9 mouse cellular contexts compared by ENCODE assay signal in the genomic region with DNA sequence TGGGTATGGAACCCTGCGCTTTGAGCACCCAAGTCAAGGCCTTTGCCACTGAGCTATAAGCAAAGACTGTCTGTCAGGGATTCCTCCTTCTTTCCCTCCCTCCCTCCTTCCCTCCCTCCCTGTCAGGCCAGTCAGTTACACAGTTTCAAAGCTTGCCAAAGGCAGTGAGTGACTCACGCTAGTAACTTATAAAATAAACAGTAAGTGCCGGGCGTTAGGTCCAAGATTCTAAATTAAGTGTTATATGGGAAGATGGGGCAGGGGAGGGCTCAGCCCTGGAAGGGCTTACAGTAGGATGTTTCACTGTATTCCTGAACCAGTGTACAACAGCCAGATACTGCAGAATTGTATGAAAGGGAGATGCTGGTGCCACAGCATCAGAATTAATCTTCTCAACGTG. TPM values are rescaled to one million over a fixed set of nuclear protein-coding genes. Genes with fewer than 3 reads are reported as not detected.
A peak's percentile ranks its signal among the peaks of the same experiment; 100 is the strongest.
DNase-seq lines count a peak whose midpoint lies in the region; ATAC-seq lines count a peak whose summit lies in the region.
"Had no signal": no experiment of that assay in that cellular context is flagged by ENCODE, and none has a peak within 500 bp of the region (broad histone marks: within the 10 kb centered on the region; RNA-seq: fewer than 3 reads in every experiment).

No protein-coding gene starts in this region.

- whole genome bisulfite sequencing in heart, embryonic 11.5 days (ENCODE audit: insufficient replicate concordance) = 55% methylated on average over 5 of the region's 5 CpGs
- 59% methylated on average over 5 of the region's 5 CpGs for WGBS in embryonic facial prominence, embryonic 10.5 days
- 61% methylated on average over 5 of the region's 5 CpGs for WGBS in hindbrain, embryonic 15.5 days
- 61% methylated on average over 5 of the region's 5 CpGs for WGBS in midbrain, embryonic 14.5 days

- ATAC-seq in heart, embryonic 11.5 days (replicated peaks; ENCODE audit: insufficient number of reproducible peaks, low FRiP score, low TSS enrichment) = no peak
- no peak for ATAC-seq in hindbrain, embryonic 15.5 days (ENCODE audit: low FRiP score, low read depth)
- no peak for ATAC-seq in midbrain, embryonic 14.5 days (ENCODE audit: low FRiP score, low TSS enrichment)

- no peak overlapping the region for H3K9ac ChIP-seq in heart, embryonic 11.5 days (ENCODE audit: low read depth, low read length)
- no peak overlapping the region for H3K9ac ChIP-seq in hindbrain, embryonic 15.5 days
- H3K9ac ChIP-seq in midbrain, embryonic 14.5 days (replicated peaks; ENCODE audit: low read length) = no peak overlapping the region

- H3K4me3 ChIP-seq in heart, embryonic 11.5 days (ENCODE audit: low read depth, low read length) = no peak overlapping the region
- peak overlapping the region; percentile 86; the same call in 1 of the 2 replicates for H3K4me3 ChIP-seq in embryonic facial prominence, embryonic 10.5 days
- peak overlapping the region; percentile 79 for H3K4me3 ChIP-seq in hindbrain, embryonic 15.5 days
- H3K4me3 ChIP-seq in midbrain, embryonic 14.5 days (replicated peaks; ENCODE audit: low read depth, low read length) = 0 out of 2 replicates have a peak overlapping the region, but pooled peaks have one; percentile 12

- 0 out of 2 replicates have a peak, but pooled peaks cover 2% of the 10 kb centered on the region for H3K4me1 ChIP-seq in heart, embryonic 11.5 days (ENCODE audit: control insufficient read depth, insufficient read depth, low read length)
- peaks cover 34% of the 10 kb centered on the region for H3K4me1 ChIP-seq in embryonic facial prominence, embryonic 10.5 days
- H3K4me1 ChIP-seq in hindbrain, embryonic 15.5 days (replicated peaks) = peaks cover 23% of the 10 kb centered on the region
- peaks cover 10% of the 10 kb centered on the region for H3K4me1 ChIP-seq in midbrain, embryonic 14.5 days (ENCODE audit: control insufficient read depth, insufficient read depth, low read length)

- DNase-seq in heart, postnatal 14 days = no peak
- no peak for DNase-seq in embryonic facial prominence, embryonic 10.5 days (ENCODE audit: low spot score)
- DNase-seq in midbrain, embryonic 14.5 days = no peak
- no peak for DNase-seq in frontal cortex, postnatal 14 days (ENCODE audit: low spot score in 2 of 2)
- no peak for DNase-seq in left cerebral cortex, postnatal 25 days (ENCODE audit: low spot score in 2 of 2)
- no peak for DNase-seq in spleen, postnatal 14 days (ENCODE audit: low spot score in 2 of 2)

- H3K36me3 ChIP-seq in heart, embryonic 11.5 days (ENCODE audit: control insufficient read depth, insufficient read depth, low read length) = no peaks in the 10 kb centered on the region
- no peaks in the 10 kb centered on the region for H3K36me3 ChIP-seq in embryonic facial prominence, embryonic 10.5 days (replicated peaks)
- H3K36me3 ChIP-seq in hindbrain, embryonic 15.5 days = no peaks in the 10 kb centered on the region
- no peaks in the 10 kb centered on the region for H3K36me3 ChIP-seq in midbrain, embryonic 14.5 days (ENCODE audit: control insufficient read depth, insufficient read depth, low read length)

- intact Hi-C loops in heart, postnatal 14 days (cut with DNase I) = loop anchor here (5.0 to 10.0 kb wide), 7 partner anchors 39 to 667 kb away; no protein-coding TSS in a partner anchor
- intact Hi-C loops in left cerebral cortex, postnatal 25 days (cut with DNase I) = loop anchor here (5.0 to 10.0 kb wide), 4 partner anchors 106 to 667 kb away; no protein-coding TSS in a partner anchor

- H3K27me3 ChIP-seq in heart, embryonic 11.5 days (ENCODE audit: control insufficient read depth, insufficient read depth, low read length) = 0 out of 2 replicates have a peak, but pooled peaks cover 3% of the 10 kb centered on the region
- H3K27me3 ChIP-seq in embryonic facial prominence, embryonic 10.5 days (replicated peaks; ENCODE audit: low read depth, poor library complexity, severe bottlenecking) = peaks cover 35% of the 10 kb centered on the region
- H3K27me3 ChIP-seq in hindbrain, embryonic 15.5 days = no peaks in the 10 kb centered on the region
- peaks cover 17% of the 10 kb centered on the region for H3K27me3 ChIP-seq in midbrain, embryonic 14.5 days (ENCODE audit: control insufficient read depth, insufficient read depth, low read length)

- peak overlapping the region; percentile 88; the same call in 1 of the 2 replicates for H3K4me2 ChIP-seq in heart, embryonic 11.5 days
- H3K4me2 ChIP-seq in hindbrain, embryonic 15.5 days = peak overlapping the region; percentile 95
- H3K4me2 ChIP-seq in midbrain, embryonic 14.5 days (ENCODE audit: low read length) = peak overlapping the region; percentile 95

- no peak overlapping the region for H3K27ac ChIP-seq in heart, embryonic 11.5 days (ENCODE audit: low read depth, low read length)
- no peak overlapping the region for H3K27ac ChIP-seq in embryonic facial prominence, embryonic 10.5 days (replicated peaks)
- no peak overlapping the region for H3K27ac ChIP-seq in hindbrain, embryonic 15.5 days (replicated peaks)
- H3K27ac ChIP-seq in midbrain, embryonic 14.5 days (replicated peaks; ENCODE audit: low read depth, low read length) = no peak overlapping the region

- H3K9me3 ChIP-seq in heart, embryonic 11.5 days (replicated peaks; ENCODE audit: control insufficient read depth, low read length) = no peaks in the 10 kb centered on the region
- H3K9me3 ChIP-seq in embryonic facial prominence, embryonic 10.5 days = no peaks in the 10 kb centered on the region
- no peaks in the 10 kb centered on the region for H3K9me3 ChIP-seq in hindbrain, embryonic 15.5 days
- no peaks in the 10 kb centered on the region for H3K9me3 ChIP-seq in midbrain, embryonic 14.5 days (ENCODE audit: control insufficient read depth, low read length)

RNA-seq across cellular contexts. Expression of a gene that starts 2.8 kb away (rescaled TPM):
- polyA plus RNA-seq in heart, embryonic 11.5 days (2014; fragmentation: Nextera tagmentation; extraction: Ambion mirVana) = 15.9 and 16.0 TPM in 2 replicates
- 100 to 1,000 TPM; 100 to 104 TPM for total RNA-seq in heart, postnatal 14 days (2021)
- 9.7 and 10.6 TPM in 2 replicates for polyA plus RNA-seq in embryonic facial prominence, embryonic 10.5 days (2016; fragmentation: Nextera tagmentation; extraction: Ambion mirVana)
- polyA plus RNA-seq in hindbrain, embryonic 15.5 days (2015; fragmentation: Nextera tagmentation; extraction: Ambion mirVana) = 22.5 and 24.7 TPM in 2 replicates
- 18.7 and 22.8 TPM in 2 replicates for polyA plus RNA-seq in midbrain, embryonic 14.5 days (2014; fragmentation: Nextera tagmentation; extraction: Ambion mirVana)
- 10 to 100 TPM; 31.6 to 37.3 TPM for total RNA-seq in left cerebral cortex, postnatal 25 days (2021)
- total RNA-seq: neutrophil, adult 5-6 weeks had no signal
